ENCODE assay signal across 17 mouse cellular contexts in genomic region chr1:182388729-182389128, GRCm38 (mm10). TPM values are rescaled to one million over a fixed set of nuclear protein-coding genes. Genes with fewer than 3 reads are reported as not detected.
DNase-seq lines count a peak whose midpoint lies in the region; ATAC-seq lines count a peak whose summit lies in the region.
"Had no signal": no experiment of that assay in that cellular context is flagged by ENCODE, and none has a peak within 500 bp of the region (broad histone marks: within the 10 kb centered on the region; RNA-seq: fewer than 3 reads in every experiment).

No protein-coding gene starts in this region.

- no peak overlapping the region for H3K4me2 ChIP-seq in kidney, embryonic 14.5 days (replicated peaks; ENCODE audit: low read depth, low read length)
- H3K4me2 ChIP-seq: hindbrain, embryonic 14.5 days; liver, embryonic 15.5 days had no signal

- H3K27ac ChIP-seq in kidney, embryonic 14.5 days (ENCODE audit: low read depth, low read length): no peak overlapping the region
- no peak overlapping the region for H3K27ac ChIP-seq in embryonic facial prominence, embryonic 10.5 days (replicated peaks)
- H3K27ac ChIP-seq: hindbrain, embryonic 14.5 days; limb, embryonic 10.5 days; liver, embryonic 15.5 days; midbrain, embryonic 10.5 days had no signal

- H3K36me3 ChIP-seq in kidney, embryonic 14.5 days (ENCODE audit: control insufficient read depth, insufficient read depth, low read length): no peaks in the 10 kb centered on the region
- no peaks in the 10 kb centered on the region for H3K36me3 ChIP-seq in embryonic facial prominence, embryonic 10.5 days (replicated peaks)
- H3K36me3 ChIP-seq: limb, embryonic 10.5 days; liver, embryonic 15.5 days; midbrain, embryonic 10.5 days had no signal

- no peaks in the 10 kb centered on the region for H3K9me3 ChIP-seq in kidney, embryonic 14.5 days (ENCODE audit: control insufficient read depth, low read length)
- no peaks in the 10 kb centered on the region for H3K9me3 ChIP-seq in embryonic facial prominence, embryonic 10.5 days
- H3K9me3 ChIP-seq: limb, embryonic 10.5 days; liver, embryonic 15.5 days; midbrain, embryonic 10.5 days had no signal

- no peak for ATAC-seq in kidney, embryonic 14.5 days (ENCODE audit: low FRiP score, low TSS enrichment)
- ATAC-seq: forebrain, postnatal 0 days had no signal

- 42% methylated on average over 4 of the region's 4 CpGs for WGBS in kidney, embryonic 14.5 days
- 67% methylated on average over 4 of the region's 4 CpGs for WGBS in embryonic facial prominence, embryonic 10.5 days

- no peak overlapping the region for H3K4me3 ChIP-seq in kidney, embryonic 14.5 days (ENCODE audit: low read length)
- H3K4me3 ChIP-seq in embryonic facial prominence, embryonic 10.5 days: no peak overlapping the region
- H3K4me3 ChIP-seq: erythroblast, embryonic 14.5 days; limb, embryonic 10.5 days; liver, embryonic 15.5 days; midbrain, embryonic 10.5 days; myocyte had no signal

- H3K4me1 ChIP-seq in kidney, embryonic 14.5 days (ENCODE audit: control insufficient read depth, insufficient read depth, low read length): no peaks in the 10 kb centered on the region
- no peaks in the 10 kb centered on the region for H3K4me1 ChIP-seq in embryonic facial prominence, embryonic 10.5 days
- H3K4me1 ChIP-seq: limb, embryonic 10.5 days; liver, embryonic 15.5 days; midbrain, embryonic 10.5 days had no signal

- DNase-seq in kidney, adult 18-20 months: peak; percentile 17
- peak; percentile 29 to 39 for DNase-seq in heart, postnatal 10 days
- DNase-seq in kidney, postnatal 4 days: peak; percentile 53 to 66
- DNase-seq in lung, postnatal 36 days: peak; percentile 84
- DNase-seq in embryonic facial prominence, embryonic 10.5 days (ENCODE audit: low spot score): no peak
- no peak for DNase-seq in T-cell, adult 2 months (ENCODE audit: low spot score)
- DNase-seq: cerebellum, adult 11-12 months; embryo, embryonic 11 days; forebrain, postnatal 0 days; right cerebral cortex, postnatal 14 days had no signal

- H3K9ac ChIP-seq in kidney, embryonic 14.5 days (ENCODE audit: low read depth, low read length): no peak overlapping the region
- H3K9ac ChIP-seq: forebrain, postnatal 0 days; hindbrain, embryonic 14.5 days; liver, embryonic 15.5 days had no signal

- H3K27me3 ChIP-seq in kidney, embryonic 14.5 days (ENCODE audit: control insufficient read depth, insufficient read depth, low read length): no peaks in the 10 kb centered on the region
- no peaks in the 10 kb centered on the region for H3K27me3 ChIP-seq in embryonic facial prominence, embryonic 10.5 days (replicated peaks; ENCODE audit: low read depth, poor library complexity, severe bottlenecking)
- H3K27me3 ChIP-seq: liver, embryonic 15.5 days had no signal

- intact Hi-C loops in heart, postnatal 10 days (cut with DNase I): no loop called here

RNA-seq across cellular contexts. Expression of gene Trp53bp2, which starts 20.2 kb away (rescaled TPM):
- polyA plus RNA-seq in kidney, embryonic 14.5 days (2014; fragmentation: Nextera tagmentation; extraction: Ambion mirVana): 14.6 and 32.4 TPM in 2 replicates
- 10 to 100 TPM; 17.2 to 20.3 TPM for total RNA-seq in heart, postnatal 10 days (2021)
- polyA plus RNA-seq in embryonic facial prominence, embryonic 10.5 days (2016; fragmentation: Nextera tagmentation; extraction: Ambion mirVana): 34.1 and 35.6 TPM in 2 replicates

RNA-seq across cellular contexts. Expression of gene Fbxo28, which starts 47.3 kb away (rescaled TPM):
- polyA plus RNA-seq in kidney, embryonic 14.5 days (2014; fragmentation: Nextera tagmentation; extraction: Ambion mirVana): 20.3 and 27.3 TPM in 2 replicates
- 10 to 100 TPM; 23.5 to 26.1 TPM for total RNA-seq in heart, postnatal 10 days (2021)
- polyA plus RNA-seq in embryonic facial prominence, embryonic 10.5 days (2016; fragmentation: Nextera tagmentation; extraction: Ambion mirVana): 21.3 and 21.4 TPM in 2 replicates

Comparison
In these comparisons a context has a peak if more than half of its experiments do, and no peak if none do; other contexts are left out.
1. DNase-seq: peak in kidney, adult 18-20 months (single experiment), heart, postnatal 10 days (2 of 2), kidney, postnatal 4 days (2 of 2) and lung, postnatal 36 days (single experiment); none in embryonic facial prominence, embryonic 10.5 days (single experiment) and T-cell, adult 2 months (single experiment).